Mouse (Mus musculus) liver, postnatal 0 days (tissue): ENCODE results near the gene Tox2.

ENCODE experiments used
- CTCF ChIP-seq: sonication (generic); IDR thresholded peaks from 2 replicates; pipeline ENCODE4 v1.5.1; 2016; ENCODE audit warnings: antibody characterized with exemption, low read depth
- EP300 ChIP-seq: IDR thresholded peaks from 2 replicates; pipeline ENCODE4 v1.6.1; 2016; ENCODE audit warnings: antibody characterized with exemption, low read depth, mild to moderate bottlenecking

DNA sequence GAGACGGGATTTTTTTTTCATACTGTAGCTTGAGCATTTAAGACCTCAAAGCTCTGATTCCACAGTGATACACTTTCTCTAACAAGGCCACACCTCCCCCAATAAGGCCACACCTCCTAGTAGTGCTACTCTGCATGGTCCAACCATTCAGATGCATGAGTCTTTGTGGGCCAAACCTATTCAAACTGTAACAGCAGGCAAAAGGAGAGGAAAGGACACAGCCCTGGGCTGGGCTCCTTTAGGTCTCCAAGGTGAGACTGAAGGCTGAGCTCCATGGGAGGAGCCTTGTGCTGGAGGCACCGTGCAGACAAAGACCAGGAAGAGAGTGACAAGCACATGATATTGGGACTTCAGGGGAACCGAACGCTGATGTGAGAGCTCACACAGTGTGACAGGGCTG, 114.4 kb downstream of the Tox2 start:
- TF ChIP-seq CTCF = no peak
- no peak for TF ChIP-seq EP300
